Comparison of ENCODE assay signal across 7 mouse cellular contexts in the genomic region with DNA sequence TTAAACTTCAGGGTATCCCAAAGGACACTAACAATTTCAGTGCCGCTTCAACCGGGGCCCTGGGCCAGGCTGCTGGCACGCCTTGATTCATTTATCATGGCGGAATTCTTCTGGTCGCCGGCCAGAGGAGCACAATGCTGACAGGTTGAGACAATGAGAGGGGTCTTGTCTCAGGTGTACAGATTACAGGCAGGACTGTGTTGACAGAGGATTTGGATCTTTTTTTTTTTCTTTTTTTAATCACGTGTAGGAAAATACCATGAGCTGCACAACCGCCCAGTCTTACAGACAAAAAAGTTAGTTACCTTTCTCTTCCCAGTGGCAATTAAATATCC.
A peak's percentile ranks its signal among the peaks of the same experiment; 100 is the strongest.
DNase-seq lines count a peak whose midpoint lies in the region; ATAC-seq lines count a peak whose summit lies in the region.

No protein-coding gene starts in this region.

- no peak overlapping the region for H3K4me3 ChIP-seq in kidney, embryonic 15.5 days (replicated peaks)
- H3K4me3 ChIP-seq in forebrain, embryonic 13.5 days = no peak overlapping the region
- no peak overlapping the region for H3K4me3 ChIP-seq in hindbrain, embryonic 15.5 days
- H3K4me3 ChIP-seq in neural tube, embryonic 12.5 days = no peak overlapping the region

- DNase-seq in kidney, adult 11 months = no peak
- no peak for DNase-seq in T-cell, adult 2 months (ENCODE audit: low spot score)

- no peaks in the 10 kb centered on the region for H3K9me3 ChIP-seq in kidney, embryonic 15.5 days (replicated peaks)
- H3K9me3 ChIP-seq in forebrain, embryonic 13.5 days (replicated peaks) = no peaks in the 10 kb centered on the region
- no peaks in the 10 kb centered on the region for H3K9me3 ChIP-seq in hindbrain, embryonic 15.5 days
- H3K9me3 ChIP-seq in neural tube, embryonic 12.5 days = no peaks in the 10 kb centered on the region

- H3K27ac ChIP-seq in kidney, embryonic 15.5 days = peak overlapping the region; percentile 62; the same call in 1 of the 2 replicates
- H3K27ac ChIP-seq in forebrain, embryonic 13.5 days = peak overlapping the region; percentile 70
- peak overlapping the region; percentile 86 for H3K27ac ChIP-seq in hindbrain, embryonic 15.5 days (replicated peaks)
- H3K27ac ChIP-seq in neural tube, embryonic 12.5 days = peak overlapping the region; percentile 75

- H3K4me2 ChIP-seq in kidney, embryonic 15.5 days = peak overlapping the region; percentile 39
- peak overlapping the region; percentile 33; the same call in 1 of the 2 replicates for H3K4me2 ChIP-seq in forebrain, embryonic 13.5 days
- H3K4me2 ChIP-seq in hindbrain, embryonic 15.5 days = peak overlapping the region; percentile 35
- peak overlapping the region; percentile 44 for H3K4me2 ChIP-seq in neural tube, embryonic 12.5 days (replicated peaks)

- no peak for ATAC-seq in kidney, embryonic 15.5 days (replicated peaks; ENCODE audit: low FRiP score)
- no peak; the same call in 1 of the 2 replicates for ATAC-seq in forebrain, embryonic 13.5 days
- no peak; the same call in 1 of the 2 replicates for ATAC-seq in hindbrain, embryonic 15.5 days (ENCODE audit: low FRiP score, low read depth)
- ATAC-seq in neural tube, embryonic 12.5 days (ENCODE audit: low FRiP score, low read depth) = peak; percentile 37; the same call in 1 of the 2 replicates
- ATAC-seq in megakaryocyte, adult 5-6 weeks (ENCODE audit: poor library complexity, severe bottlenecking) = no peak

- H3K27me3 ChIP-seq in kidney, embryonic 15.5 days = 0 out of 2 replicates have a peak, but pooled peaks cover 3% of the 10 kb centered on the region
- no peaks in the 10 kb centered on the region for H3K27me3 ChIP-seq in forebrain, embryonic 13.5 days
- H3K27me3 ChIP-seq in hindbrain, embryonic 15.5 days = no peaks in the 10 kb centered on the region
- no peaks in the 10 kb centered on the region for H3K27me3 ChIP-seq in neural tube, embryonic 12.5 days (replicated peaks)

- peaks cover 17% of the 10 kb centered on the region for H3K4me1 ChIP-seq in kidney, embryonic 15.5 days
- peaks cover 30% of the 10 kb centered on the region for H3K4me1 ChIP-seq in forebrain, embryonic 13.5 days
- peaks cover 33% of the 10 kb centered on the region for H3K4me1 ChIP-seq in hindbrain, embryonic 15.5 days (replicated peaks)
- H3K4me1 ChIP-seq in neural tube, embryonic 12.5 days = peaks cover 31% of the 10 kb centered on the region

- H3K36me3 ChIP-seq in kidney, embryonic 15.5 days = no peaks in the 10 kb centered on the region
- H3K36me3 ChIP-seq in forebrain, embryonic 13.5 days (ENCODE audit: poor library complexity, severe bottlenecking) = no peaks in the 10 kb centered on the region
- no peaks in the 10 kb centered on the region for H3K36me3 ChIP-seq in hindbrain, embryonic 15.5 days
- H3K36me3 ChIP-seq in neural tube, embryonic 12.5 days = no peaks in the 10 kb centered on the region

- no peak overlapping the region for H3K9ac ChIP-seq in kidney, embryonic 15.5 days
- H3K9ac ChIP-seq in forebrain, embryonic 13.5 days = no peak overlapping the region
- H3K9ac ChIP-seq in hindbrain, embryonic 15.5 days = no peak overlapping the region
- H3K9ac ChIP-seq in neural tube, embryonic 12.5 days = no peak overlapping the region

- WGBS in kidney, embryonic 15.5 days = 45% methylated on average over 8 of the region's 8 CpGs
- 30% methylated on average over 8 of the region's 8 CpGs for WGBS in forebrain, embryonic 13.5 days
- WGBS in hindbrain, embryonic 15.5 days = 13% methylated on average over 8 of the region's 8 CpGs
- WGBS in neural tube, embryonic 12.5 days = 19% methylated on average over 8 of the region's 8 CpGs
